Mouse (Mus musculus) embryonic fibroblast, embryonic 13.5 days (primary cell): Measurements from ENCODE around the gene Lamb2.

Experiments
- CTCF ChIP-seq: IDR thresholded peaks from 2 replicates; pipeline ENCODE4 v1.5.1; 2011; ENCODE audit warnings: mild to moderate bottlenecking, control low read depth, low read length, moderate library complexity, borderline replicate concordance; ENCODE audit not compliant: insufficient read depth
- POLR2A ChIP-seq: IDR thresholded peaks from 2 replicates; pipeline ENCODE4 v1.6.1; 2011; ENCODE audit warnings: low read depth, mild to moderate bottlenecking, control low read depth, low read length, moderate library complexity

DNA sequence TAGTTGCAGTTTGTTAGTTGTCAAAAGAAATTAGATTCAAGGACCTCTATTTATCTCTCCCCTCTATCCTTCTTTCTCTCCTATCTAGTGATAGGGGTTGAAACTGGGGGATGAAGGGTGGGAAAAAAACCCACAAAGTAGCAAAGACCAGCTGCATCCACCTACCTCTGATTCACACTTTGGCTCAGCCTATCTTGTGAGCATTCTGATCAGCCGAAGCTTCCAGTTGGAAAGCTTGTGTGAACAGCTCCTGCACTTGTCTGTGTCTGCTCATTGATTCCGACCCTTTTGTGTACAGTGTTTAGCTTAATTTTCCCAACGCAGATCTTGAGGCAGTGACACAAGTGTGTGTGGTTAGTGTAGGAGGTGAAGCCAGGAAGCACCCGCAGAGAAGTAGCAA, 26.1 kb upstream of the Lamb2 start:
- no peak for TF ChIP-seq POLR2A
- TF ChIP-seq CTCF = no peak
